Mouse (Mus musculus) mesoderm, embryonic 11.5 days (tissue): ENCODE results near the gene Gm30083.

Experiments
- DNase-seq: peaks from one replicate; pipeline ENCODE4 v3.0.0-alpha.2; 2012; ENCODE audit warnings: low read depth, low spot score

Gene Gm30083

DNA sequence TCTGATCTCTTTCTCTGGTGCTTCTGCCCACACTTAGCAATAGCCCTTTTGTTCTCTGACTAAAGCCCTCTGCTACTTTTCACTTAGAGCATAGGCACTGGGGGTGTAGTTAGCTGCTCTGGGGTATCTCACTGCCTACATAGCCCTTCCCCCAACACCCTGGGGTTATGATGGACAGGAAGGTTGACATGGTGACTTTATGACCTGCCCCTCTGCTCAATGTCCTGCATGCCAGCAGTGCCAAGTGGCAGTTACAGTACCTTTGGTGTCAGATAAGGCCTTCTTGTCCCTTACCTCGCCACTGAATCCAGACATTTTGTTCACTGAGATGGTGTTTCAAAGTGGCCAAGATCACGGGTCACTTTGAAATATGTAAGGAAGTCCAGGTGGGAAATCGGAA is at the start of gene Gm30083:
TSS of gene Gm30083 (minus strand) at position 120 of the 400 bp plus-strand sequence.
- no peak for DNase-seq

DNA sequence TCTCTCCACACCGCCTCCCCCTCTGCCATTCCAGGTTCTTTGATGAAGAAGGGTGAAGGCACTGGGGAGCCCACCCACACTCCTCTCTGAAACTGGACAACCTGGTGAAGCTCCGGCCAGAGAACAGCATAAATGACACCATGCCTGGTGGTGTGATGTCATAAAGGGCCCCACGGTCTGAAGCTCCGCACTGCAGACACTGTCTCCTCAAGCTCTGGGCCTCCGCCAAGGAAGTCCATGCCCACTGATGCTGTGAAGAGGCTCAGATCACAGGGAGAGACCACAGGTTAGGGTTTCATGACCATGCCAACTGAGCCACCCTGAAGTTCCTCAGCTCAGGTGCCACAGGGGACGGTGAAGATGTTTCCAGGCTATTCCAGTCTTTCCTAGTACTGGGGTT is 37.5 kb upstream of the Gm30083 start, which contains the start of gene Antxrl:
TSS of gene Antxrl (plus strand) at position 192 of the 400 bp plus-strand sequence.
- no peak for DNase-seq

DNA sequence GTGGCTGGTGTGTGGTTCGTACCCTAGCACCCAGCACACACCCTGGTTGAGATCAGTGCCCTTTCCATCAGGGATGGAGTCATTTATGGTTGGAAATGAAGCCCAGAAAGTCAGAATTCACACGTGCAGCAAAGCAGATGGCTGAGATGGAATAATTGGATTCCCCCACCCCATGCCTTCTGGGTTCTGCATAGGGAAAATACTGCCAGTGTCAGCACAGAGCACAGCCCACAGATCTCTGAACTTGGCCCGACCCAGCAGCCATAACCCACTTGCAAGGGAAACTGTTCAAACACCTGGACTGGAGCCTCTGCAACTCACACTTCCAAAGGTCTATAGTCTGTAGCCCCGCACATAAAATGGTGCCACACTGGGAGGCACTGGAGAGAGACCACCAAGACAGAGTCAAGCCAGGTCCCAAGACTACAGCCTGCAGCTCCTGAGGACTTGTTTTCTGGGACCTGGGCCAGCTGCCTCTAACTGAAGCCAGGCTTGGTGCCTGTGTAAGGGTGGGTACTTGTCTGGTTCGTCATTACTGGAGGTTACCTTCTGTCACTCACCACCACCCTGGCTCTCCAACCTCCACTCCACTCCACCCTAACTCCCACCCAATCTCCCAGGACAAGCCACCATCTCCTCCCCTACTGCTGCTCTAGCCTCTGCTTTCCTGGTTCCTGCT is 35.3 kb upstream of the Gm30083 start:
- DNase-seq: no peak

DNA sequence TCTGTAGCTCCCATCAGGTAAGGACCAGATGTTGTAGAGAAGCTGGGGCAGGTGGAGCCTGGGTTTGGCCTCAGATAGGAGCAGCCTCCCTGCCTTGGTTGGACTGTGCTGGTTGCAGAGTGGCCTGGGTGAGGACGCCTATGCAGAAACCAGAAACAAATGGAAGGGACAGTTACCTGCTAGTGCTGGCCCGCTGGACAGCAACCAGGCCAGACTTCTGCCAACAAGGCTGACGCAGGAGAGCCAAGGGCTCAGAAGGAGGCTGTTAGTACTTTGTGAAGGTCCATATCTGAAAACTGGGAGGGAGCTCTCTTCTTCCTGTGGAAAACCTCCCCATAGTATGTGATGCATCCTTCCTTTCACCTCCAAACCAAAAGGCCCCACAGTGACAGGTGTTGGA is 28.4 kb upstream of the Gm30083 start:
- DNase-seq: no peak

DNA sequence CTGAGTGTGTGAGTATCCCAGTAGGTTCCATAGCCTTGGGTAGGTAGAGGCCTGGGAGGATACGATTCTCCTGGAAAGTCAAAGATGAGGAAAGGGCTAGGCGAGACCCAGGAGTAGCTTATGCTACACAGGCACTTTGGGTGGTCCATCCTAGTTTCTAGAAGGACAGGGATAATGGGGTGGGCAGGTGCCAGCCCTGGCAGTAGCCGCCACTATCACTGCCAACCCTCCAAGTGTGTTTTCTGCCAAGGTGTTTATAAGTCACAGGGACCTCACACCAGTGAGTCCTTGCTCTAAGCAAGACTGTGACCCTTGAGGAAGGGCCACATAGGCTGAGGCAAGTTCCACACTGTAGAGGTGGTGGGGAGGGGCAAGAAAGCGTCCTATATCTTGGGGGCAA is 26.3 kb upstream of the Gm30083 start:
- DNase-seq: no peak

DNA sequence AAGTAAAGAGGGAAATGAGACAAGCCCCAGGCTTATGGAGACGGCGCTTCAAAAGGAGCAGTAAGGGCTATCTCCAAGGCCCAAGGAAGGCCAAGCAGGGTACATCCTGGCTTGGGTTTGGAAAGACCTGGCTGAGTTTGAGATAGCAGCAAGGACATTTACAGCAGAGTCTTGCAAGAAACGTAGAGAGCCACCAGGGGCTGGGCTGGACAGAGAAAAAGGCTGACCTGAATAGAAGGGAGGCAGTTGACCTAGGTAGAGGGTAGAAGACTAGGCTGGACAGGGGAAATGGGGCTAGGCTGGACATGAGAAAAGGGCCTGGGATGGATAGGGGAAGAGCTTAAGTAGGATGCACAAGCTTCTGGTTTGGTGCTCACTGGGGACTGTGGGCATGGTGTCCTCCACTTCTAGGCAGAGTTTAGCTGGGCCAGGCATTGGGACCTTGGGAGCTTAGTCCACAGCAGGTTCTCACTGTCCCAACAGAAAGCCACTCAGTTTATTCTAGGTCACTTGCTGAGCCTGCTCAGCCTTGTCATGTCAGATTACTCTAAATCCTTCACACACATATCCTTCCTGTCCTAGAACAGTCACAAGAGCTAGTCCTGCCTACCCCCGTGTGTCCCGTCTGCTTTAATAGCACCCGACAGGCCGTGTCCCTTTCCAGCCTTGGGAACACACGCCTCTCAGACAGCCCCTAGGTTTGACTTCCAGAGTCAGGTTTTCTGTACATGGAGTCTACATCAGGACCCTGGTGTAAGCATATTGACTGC is 19.0 kb upstream of the Gm30083 start:
- DNase-seq: no peak

DNA sequence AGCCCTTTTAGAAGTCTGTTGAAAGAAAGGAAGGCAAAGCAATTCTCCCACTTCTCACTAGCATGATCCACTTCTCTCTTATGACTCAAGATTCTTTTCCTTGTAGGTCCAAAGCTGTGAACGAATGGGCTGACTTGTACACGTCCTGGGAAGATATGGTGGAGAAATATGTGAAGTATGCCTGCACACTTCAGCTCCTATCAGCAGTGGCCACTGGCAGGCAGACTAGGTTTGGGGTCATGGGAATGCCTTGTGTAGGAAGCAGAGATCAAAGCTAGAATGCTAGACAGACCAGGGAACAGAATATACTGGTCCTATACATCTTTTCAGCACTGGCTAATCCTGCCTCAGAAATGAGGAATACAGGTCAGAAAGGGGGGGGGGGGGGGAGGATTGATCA is 11.7 kb upstream of the Gm30083 start:
- DNase-seq: no peak

DNA sequence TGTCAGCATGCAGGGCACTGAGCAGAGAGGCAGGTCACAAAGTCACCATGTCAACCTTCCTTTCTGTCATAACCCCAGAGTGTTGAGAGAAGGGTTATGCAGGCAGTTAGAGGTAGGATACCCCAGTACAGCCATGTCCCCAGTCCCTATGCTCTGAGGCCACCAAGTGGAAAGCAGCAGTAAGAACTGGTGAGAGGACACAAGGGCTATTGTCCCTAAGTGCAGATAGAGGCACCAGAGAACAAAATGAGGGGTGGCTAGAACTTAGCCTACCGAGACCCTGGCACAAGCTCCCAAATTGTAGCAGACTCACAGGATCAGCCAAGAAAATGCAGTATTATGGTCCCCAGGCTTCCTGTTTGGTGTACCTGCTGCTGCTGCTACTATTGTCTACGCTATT is 2.0 kb upstream of the Gm30083 start:
- DNase-seq: no peak

DNA sequence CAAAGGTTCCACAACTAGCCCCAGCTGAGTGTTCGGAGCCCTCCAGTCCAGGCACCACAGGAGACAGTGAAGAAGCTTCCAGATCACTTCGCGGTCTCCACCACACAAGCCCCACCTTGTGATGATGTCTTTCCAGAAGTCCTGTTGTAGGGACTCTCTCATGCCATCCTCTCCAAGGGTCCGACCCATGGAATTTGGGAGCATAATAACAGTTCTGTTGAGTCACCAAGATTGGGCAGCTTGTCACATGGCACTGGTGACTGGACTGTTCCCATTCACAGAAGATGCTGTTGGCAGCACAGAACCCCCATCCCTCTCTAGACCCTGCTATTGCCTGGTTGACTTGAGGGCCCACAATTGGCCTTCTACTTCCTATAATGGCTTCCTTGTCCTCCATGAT is 1.4 kb upstream of the Gm30083 start, which contains the start of gene Gm5460:
TSS of gene Gm5460 (plus strand) at position 378 of the 400 bp plus-strand sequence.
- DNase-seq: no peak

DNA sequence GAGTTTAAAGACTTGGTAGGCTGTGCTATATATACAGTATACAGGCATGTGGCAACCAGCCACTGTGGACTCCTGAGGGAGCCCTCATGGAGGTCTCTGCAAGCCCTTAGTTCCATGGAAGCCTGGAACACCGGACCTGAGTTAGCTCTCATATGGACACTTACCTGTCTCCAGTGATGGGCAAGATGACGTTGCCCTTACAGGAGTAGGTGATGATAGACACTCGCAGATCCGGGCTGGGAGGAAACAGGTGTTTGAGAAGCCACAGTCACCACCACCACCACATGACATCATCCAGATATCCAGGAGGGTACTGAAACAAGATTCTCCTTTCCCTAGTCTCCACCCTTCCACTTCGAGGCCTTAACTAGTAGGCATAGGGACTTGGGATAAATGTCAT is 12.6 kb downstream of the Gm30083 start:
- DNase-seq: no peak

DNA sequence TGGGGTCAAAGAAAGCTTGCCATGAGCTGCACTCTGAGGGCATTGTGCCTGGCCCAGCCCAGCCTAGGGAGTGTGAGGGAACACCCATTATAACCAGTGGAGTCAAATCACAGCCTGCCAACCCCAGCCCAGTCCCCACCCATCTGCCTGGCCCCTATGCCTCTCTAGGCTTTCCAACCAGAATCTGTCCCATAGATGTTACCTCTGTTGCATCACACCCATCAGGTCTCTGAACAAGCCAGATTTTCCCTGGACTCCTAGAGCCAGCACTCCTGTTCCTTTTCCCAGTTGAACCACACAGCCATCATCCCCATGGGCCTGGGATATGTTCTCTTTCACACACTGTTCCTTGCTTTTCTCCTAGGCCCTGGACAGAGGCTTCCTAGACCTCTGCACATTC is 13.5 kb downstream of the Gm30083 start:
- DNase-seq: no peak

DNA sequence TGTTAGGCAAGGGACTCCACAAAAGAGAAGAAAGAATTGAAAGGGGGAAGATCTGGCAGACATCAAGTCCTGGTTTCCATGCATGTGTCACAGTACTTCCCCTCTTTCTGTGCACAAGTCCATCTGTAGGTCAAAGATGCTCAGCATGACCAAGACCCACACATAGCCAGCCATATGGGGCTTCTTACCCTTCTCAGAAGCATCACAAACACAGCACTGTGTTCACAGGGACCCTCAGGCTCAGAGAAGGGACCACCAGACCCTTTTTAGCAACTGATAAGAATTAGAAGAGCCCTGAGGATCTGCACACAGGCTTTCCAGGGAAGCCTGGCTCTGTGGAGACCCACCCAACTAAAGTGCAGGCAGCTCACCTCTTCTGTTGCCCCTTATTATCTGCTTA is 14.9 kb downstream of the Gm30083 start:
- DNase-seq: no peak

DNA sequence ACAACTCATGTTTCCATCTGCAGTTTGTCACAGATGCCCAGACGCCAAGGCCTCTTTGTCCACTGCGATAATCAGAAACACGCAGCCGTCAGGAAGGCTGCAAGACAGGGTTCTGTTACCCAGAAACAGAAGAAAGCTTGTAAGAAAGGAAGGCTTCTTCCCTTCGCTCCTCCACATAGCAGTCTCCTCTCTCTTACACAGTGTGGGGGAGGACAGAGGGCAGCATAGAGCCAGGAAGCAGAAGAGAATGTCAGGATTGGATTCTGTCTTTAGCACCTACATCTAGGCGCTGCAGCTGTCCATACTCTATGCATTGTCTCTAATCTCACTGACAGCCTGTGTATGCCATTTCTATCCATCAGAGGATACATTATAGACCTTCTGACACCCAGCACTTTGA is 17.6 kb downstream of the Gm30083 start:
- no peak for DNase-seq

DNA sequence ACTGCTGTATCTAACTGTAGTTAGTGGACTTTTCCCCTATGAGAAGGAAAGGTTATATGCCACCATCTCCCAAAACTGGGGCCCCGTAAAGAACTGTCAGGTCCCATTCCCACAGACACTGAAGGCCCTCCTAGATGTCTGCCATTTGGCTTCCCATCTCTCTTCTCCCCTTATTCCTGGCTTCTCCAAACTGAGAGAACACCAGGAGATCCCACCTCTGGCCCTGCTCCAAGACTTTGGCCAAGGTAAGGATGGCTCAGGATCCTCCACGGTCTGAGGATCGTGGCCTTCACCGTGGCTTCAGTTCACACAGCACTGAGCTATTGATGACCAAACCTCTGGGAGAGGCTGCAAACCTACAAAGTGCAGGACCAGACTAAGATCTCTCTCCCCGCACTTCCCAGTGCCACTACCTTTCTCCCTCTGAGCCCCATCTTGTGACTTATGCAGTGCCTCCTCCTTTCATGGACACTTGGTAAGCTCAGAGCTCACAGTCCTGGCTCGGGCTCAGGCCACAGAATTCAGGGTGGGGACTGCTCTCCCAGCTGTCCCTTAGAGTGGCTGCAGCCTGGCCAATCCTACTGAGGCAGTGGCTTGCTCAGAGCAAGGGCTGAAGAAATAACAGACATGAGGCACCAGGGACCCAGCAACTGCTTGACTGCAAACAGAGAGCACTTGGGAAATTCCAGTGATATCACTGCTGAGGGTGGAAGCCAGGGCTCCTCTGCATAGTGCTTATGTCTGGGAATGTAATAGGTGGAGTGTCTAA is 21.3 kb downstream of the Gm30083 start:
- no peak for DNase-seq

DNA sequence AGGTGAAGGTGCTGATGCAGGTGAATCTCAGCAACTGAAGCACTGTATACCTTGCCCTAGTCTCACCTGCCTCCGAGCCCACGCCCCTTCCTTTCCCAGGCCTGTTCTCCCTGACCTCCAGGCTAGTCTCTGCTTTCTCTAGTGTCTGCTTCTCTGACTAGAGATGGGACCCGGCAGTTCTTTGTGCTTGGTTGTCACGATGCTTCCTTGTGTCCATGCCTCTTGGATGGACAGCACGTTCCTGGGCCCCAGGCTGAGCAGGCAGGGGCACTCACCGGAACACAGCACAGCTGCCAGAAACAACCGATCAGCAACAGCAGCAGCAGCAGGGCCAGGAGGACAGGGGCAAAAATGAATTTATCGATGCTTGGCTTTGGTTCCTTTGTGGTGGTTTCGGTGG is 21.9 kb downstream of the Gm30083 start:
- DNase-seq: no peak

DNA sequence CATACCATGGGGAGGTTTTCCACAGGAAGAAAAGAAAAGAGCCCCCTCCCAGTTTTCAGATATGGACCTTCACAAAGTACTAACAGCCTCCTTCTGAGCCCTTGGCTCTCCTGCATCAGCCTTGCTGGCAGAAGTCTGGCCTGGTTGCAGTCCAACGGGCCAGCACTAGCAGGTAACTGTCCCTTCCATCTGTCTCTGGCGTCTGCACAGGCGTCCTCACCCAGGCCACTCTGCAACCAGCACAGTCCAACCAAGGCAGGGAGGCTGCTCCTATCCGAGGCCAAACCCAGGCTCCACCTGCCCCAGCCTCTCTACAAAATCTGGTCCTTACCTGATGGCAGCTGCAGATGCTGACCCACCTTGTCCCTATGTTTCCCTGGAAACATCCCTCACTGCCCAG is 23.0 kb downstream of the Gm30083 start:
- no peak for DNase-seq

DNA sequence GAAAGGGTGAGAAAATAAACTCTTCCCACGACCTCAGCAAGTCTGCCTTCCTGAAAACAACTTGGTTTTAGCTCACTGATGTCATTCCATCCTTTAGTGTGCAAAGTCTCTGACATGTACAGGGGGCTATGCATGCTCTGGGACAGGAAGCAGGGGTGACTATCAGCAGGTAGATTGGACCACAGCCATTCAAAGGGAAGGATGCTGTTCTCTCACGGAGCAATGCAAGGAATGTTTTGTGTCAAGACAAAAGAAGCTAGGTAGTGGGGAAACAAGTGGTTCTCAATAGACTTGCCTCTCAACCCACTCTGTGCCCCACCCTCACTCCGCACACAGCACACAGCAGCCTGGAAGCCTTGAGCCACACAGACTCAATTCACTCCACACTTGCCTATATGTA is 25.8 kb downstream of the Gm30083 start:
- DNase-seq: no peak

DNA sequence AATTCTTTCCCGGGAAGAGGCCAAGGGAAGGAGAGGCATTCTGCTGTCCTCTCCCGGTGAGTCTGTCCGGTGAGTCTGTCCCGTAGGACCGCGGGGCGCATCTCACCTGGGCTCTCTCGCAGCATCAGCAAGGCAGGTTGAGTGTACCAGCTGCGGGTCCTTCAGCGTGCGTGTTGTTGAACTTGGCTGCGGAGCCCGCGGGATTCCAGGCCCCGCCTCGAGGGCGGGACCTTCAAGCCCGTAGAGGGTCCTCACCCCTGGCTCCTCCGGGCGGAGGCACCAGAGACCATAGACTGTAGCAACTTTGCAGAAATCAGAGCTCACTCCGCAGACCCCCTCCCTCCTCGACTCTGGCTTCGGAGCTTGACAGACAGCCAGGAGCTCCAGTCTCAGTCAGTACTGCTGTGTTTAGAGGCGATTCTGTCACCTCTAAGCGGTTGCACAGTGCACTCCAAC is 36.4 kb downstream of the Gm30083 start, which contains the start of gene Zfp488:
TSS of gene Zfp488 (minus strand) at position 161 of the 456 bp plus-strand sequence.
- DNase-seq: peak; percentile 60

DNA sequence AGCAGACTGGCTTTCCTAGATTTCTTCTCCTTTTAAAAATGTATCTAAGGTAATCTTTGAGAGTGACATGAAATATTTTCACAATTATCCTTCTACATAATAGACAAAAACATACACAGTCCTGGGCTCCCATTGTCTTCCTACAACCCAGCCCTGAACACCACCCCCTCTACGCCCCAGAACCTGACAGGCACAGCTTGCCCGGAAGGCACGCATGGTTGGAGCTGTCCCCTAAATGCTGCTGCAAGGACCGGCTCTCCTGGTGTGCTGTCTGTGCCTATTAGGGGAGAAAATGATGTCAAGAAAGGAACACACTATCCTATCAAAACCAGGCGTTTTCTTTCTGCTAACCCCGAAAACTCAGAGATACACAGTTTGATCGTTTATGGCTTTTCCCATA is 37.2 kb downstream of the Gm30083 start:
- no peak for DNase-seq

DNA sequence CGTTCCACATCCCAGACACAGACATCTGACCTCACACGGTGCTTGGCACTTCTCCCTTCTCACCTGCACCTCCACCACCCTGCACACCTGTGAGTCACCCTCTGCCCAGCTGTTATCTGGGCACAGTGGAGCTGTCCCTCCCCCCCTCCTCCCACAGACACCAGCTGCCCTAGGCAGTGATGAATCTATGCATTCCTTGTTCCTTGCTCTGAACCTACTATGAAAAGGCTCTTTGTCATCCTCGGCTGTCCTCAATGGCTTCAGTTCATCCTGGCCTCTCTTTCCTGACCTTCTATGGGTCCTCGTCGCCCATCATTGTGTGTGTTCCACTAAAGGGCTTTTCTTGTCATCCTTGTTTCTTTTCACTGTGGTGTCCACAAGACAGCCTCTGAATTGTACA is 40.2 kb downstream of the Gm30083 start:
- no peak for DNase-seq

DNA sequence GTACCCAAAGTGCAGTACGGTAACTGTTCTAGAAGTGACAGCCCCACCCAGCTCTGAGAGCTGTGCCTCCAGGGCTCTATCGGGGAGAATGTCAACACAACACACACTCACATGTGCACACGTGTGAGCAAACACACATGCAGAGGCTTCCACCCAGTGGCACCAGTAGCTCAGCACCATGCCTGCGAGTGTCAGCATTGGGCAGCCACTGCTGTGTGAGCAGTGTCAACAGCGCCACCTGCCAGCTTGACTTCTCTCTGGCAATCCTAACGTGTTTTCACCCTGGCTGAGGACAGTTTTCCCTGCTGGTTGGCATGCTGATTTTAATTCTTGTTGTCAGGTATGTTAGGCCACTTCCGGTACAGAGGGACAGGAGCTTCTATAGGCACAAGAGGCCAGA is 42.3 kb downstream of the Gm30083 start:
- no peak for DNase-seq

DNA sequence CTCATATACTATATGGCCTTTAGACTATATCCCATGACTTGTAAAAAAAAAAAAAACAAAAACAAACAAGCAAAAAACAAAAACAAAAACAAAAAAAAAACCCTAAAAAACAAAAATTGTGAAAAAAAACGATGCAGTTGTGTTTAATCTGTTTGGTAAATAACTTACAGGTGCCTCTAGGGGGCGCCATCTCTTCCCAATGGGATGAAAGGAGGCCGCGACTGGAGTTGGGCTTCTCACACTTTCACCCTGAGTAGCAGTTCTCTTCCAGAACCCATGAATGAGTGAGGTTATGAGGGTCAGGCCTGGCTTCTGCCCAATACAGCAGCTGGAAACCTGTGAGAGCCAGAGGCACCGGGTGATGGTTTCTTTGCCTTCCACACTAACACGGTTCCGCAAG is 49.3 kb downstream of the Gm30083 start:
- DNase-seq: no peak
